Mouse (Mus musculus) heart, adult 9 months (tissue): Measurements from ENCODE around the gene Ttc28.

ENCODE experiments used
- DNase-seq, 2 experiments: peaks; one replicate each; pipeline ENCODE4 v3.0.0; 2022; ENCODE audit warnings: low spot score in 2 of 2

Gene Ttc28

GRCm38 (mm10) chr5:110879042-110879441 lies 561 bp upstream of the Ttc28 start:
- no peak for DNase-seq

DNA sequence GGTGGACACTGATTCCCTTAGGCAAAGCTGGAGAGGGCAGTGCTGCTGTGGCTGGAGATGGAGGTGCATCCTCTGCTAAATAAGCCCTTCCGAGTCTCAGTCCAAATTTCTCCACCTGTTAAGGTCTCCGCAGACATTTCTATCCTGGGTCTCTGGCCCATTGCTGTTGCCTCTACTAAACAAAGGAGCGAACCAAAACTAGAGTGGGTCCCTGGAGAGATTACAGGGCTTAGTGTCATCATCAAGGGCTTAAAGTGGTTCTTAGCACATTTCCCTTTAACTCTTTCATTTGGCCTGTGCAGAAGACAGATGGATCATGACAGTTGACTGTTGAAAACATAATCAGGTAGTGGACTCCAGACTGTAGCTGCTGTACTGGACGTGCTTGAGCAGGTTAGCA lies 9.0 kb downstream of the Ttc28 start:
- no peak for DNase-seq

GRCm38 (mm10) chr5:110889945-110890344 lies 10.3 kb downstream of the Ttc28 start:
- no peak for DNase-seq

DNA sequence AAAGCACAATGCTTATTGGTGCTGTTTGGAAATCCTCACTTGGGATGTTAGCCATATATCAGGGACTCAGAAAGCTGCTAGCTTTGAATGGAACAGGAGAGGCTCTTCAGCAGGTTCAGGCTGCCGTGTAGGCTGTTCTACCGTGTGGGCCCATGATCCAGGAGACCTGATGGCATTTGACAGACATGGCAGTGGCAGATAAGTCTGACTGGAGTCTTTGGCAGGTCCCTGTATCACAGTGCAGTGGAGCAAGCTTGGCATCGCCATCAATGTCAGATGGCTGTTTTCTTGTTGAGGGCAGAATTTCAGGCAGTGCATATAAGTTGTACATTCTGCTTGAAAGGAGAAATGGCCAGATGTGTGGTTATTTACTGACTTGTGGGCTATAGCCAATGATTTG lies 11.0 kb downstream of the Ttc28 start:
- DNase-seq, result no peak

DNA sequence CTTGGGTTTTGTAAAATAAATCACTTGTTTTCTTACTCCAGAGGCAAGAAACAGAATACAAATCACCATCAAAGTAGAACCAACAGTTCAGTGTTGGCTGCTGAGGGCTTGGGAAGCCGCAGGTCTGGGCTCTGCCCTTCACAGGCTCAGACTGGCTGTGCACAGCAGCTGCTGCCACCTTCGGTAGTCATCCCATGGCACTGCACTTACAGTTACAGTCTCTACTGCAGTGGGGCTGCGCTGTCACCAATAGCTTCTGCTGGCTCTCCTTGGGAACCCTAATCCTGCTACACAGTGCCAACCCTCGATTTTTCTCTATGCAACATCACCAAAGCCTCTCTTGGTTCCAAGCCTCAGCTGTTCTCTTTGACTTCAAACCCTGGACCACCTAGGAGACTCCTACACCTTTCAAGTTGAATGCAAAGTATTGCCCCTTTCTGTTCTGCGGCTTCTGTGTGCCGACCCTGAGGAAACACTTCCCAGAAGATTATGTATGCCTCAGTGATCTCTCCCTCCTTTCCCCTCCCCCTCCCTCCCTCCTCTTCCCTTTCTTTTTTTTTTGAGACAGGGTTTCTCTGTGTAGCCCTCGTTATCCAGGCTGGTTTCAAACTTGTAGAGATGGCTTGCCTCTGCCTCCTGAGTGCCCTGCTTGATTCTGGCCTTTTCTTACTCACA lies 17.6 kb downstream of the Ttc28 start:
- DNase-seq, result no peak

GRCm38 (mm10) chr5:110898169-110898568 lies 18.6 kb downstream of the Ttc28 start:
- no peak for DNase-seq

- DNase-seq, result no peak
Measured at GRCm38 (mm10) chr5:110898785-110899184, 19.2 kb downstream of the Ttc28 start.

- no peak for DNase-seq
Measured at GRCm38 (mm10) chr5:110900331-110900730, 20.7 kb downstream of the Ttc28 start.

DNA sequence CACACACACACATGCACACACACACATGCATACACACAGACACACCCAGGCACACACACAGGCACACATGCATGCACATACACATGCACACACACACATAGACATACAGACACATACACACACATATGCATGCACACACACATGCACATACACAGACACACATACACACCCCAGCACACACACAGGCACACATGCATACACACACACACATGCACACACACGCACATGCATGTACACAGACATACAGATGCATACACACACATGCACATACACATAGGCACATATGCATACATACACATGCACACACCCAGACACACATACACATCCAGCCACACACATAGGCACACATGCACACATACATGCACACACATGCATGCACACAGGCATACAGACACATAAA lies 27.1 kb downstream of the Ttc28 start:
- no peak for DNase-seq

- no peak for DNase-seq
Measured at GRCm38 (mm10) chr5:110908879-110909278, 29.3 kb downstream of the Ttc28 start.

DNA sequence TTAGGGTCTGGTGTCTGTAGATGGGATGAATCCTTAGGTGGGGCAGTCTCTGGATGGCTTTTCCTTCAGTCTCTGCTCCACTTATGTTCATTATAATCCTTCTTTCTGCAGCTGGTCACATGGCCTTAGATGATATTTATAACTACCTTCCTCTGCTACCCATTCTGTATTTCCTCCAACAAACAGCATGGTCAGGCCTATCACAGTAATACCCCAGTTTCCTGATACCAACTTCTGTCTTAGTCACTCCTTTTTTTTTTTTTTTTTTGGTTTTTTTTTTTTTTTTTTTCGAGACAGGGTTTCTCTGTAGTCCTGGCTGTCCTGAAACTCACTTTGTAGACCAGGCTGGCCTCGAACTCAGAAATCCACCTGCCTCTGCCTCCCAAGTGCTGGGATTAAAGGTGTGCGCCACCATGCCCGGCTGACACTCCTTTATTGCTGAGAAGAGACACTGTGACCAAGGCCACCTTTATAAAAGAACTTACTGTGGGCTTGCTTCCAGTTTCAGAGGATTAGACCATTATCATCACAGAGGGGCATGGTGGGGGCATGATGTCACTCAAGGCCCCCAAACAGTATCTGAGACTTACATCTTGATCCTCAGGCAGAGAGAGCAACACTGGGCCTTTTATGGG lies 30.5 kb downstream of the Ttc28 start:
- no peak for DNase-seq

GRCm38 (mm10) chr5:110914859-110915258 lies 35.3 kb downstream of the Ttc28 start:
- peak; percentile 12 to 16 for DNase-seq

DNA sequence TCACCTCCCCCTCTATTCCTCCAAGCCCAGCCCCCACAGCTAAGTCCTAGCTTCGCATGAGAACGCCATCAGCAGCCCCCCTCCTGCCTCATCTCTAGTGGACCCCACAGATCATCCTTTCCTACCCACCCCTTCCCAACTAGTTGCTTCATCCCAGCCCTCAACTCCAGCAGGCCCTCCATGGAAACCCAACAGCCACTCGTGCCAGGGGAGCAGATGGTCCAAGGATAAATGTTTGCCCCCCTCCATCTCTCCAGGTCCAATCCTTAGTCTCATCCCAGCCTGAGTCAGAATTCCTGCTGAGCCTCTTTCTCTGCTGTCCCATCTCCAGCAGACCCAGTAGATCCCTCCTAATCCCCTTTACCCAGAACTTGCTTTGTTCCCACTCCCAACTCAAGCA lies 36.6 kb downstream of the Ttc28 start:
- DNase-seq, result no peak

DNA sequence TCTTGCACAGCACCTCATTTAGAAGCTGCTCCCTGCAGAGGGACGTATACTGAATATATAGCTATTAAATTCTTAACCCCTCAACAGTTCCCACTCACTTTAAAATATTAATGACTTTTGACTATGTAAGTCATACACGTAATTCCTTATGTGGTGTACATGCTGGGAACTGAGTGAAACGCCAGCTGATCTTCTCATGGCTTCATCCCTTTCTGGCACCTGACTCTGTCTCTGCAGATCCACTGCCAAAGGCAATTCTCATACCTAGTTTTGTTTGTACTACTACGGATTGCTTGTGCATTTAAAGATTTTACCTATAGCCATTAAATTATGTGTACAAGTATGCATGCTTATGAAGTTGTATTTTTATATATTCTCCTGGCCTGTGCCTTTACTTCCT lies 39.9 kb downstream of the Ttc28 start:
- DNase-seq, result no peak

GRCm38 (mm10) chr5:110923336-110923735 lies 43.7 kb downstream of the Ttc28 start:
- DNase-seq, result peak; percentile 37 to 52

DNA sequence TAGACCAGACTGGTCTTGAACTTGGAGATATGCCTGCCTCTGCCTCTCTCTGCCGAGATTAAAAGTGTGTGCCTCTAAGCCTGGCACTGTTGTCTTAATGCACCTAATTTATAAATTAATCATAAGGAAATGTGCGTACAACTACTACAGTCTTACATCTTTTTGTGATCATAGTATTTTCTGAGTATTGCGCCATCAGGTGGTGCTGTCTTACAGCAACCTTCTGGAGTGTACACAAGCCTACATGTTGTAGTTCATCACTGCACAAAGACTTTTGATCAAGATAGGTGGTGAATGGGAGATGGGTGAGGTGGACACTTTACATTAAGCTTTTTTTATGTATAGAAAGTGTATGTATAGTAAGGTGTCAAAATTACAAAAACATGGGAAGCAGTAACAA lies 45.0 kb downstream of the Ttc28 start:
- DNase-seq, result no peak

GRCm38 (mm10) chr5:110925804-110926203 lies 46.2 kb downstream of the Ttc28 start:
- no peak for DNase-seq

DNA sequence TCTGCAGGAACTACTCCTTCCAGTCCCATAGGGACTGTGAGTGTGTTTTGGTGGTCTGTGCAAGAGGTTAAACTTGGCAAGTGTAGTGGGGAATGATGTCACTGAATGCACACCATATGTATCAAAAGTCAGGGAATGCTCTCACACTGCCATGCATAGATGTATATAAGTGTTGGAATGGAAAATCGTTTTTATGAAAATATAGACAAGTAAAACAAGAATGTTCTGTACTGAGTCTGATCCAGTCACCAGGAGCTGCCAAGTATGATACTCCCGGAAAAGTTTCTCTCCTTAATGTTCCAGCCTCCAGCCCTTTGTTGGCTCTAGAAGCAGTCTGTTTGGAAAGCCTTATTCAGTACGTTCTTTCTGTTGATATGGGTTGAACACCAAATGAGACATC lies 48.7 kb downstream of the Ttc28 start:
- peak; percentile 19 to 38 for DNase-seq

DNA sequence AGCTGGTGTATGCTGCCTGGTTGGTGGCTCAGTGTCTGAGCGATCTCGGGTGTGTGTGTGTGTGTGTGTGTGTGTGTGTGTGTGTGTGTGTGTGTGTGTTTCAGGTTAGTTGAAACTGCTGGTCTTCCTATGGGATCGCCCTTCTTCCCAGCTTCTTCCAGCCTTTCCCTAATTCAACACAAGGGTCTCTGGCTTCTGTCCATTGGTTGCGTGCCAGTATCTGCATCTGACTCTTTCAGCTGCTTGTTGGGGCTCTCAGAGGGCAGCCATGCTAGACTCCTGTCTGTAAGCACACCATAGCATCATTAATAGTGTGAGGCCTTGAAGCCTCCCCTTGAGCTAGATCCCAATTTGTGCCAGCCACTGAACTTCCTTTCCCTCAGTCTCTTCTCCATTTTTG lies 49.7 kb downstream of the Ttc28 start:
- DNase-seq, result no peak

DNA sequence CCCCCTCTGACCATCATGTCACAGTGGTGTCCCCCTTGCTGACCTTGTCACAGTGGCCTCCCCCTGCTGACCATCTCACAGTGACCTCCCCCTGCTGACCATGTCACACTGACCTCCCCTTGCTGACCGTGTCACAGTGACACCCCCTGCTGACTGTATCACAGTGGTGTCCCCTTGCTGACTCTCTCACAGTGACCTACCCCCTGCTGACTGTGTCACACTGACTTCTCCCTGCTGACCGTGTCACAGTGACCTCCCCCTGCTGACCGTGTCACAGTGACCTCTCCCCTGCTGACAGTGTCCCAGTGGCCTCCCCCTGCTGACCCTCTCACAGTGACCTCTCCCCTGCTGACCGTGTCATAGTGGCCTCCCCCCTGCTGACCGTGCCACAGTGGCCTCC lies 57.0 kb downstream of the Ttc28 start:
- no peak for DNase-seq

- DNase-seq, result no peak
Measured at GRCm38 (mm10) chr5:110944326-110944725, 64.7 kb downstream of the Ttc28 start.

DNA sequence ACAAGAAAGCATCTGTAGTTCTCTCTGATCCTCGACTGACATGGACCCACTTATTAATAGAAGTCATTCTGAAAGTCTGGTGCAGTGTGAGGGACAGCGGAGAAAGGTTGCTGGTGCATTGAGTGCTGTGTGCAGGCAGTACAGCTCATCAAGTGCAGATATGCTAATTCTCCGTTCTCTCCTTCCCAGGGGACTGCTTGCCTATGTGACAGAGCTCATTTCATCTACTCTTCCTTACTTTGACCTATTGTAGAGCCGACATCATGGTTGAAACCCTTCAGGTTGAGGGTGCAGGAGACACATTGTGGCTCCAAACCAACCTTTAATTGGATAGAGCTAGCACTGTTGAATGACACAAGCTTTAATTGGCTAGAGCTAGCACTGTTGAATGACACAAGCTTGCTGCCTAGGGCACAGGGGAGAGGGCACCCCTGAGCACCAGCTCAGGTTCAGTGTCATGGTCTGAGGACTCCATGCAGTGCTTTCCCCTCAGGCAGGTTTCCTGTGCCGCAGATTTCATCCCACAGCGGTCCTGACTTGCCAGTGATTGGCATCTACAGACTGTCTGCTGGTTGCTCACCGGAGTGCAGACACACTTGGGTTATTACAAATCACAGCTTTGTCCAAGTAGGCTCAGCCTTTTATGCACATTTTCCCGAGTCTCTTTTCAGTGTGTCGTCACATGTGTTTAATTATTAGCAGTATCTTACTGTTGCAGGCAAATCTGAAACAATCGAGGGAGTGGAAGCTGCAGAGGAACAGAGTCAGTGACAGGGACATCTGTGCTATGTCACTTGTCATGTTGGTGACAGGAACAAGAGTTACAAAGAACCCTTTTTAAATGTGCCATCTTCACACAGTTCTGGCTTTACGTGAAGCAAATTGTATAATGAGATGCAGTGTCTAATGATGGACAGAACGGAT lies 69.1 kb downstream of the Ttc28 start:
- no peak for DNase-seq

DNA sequence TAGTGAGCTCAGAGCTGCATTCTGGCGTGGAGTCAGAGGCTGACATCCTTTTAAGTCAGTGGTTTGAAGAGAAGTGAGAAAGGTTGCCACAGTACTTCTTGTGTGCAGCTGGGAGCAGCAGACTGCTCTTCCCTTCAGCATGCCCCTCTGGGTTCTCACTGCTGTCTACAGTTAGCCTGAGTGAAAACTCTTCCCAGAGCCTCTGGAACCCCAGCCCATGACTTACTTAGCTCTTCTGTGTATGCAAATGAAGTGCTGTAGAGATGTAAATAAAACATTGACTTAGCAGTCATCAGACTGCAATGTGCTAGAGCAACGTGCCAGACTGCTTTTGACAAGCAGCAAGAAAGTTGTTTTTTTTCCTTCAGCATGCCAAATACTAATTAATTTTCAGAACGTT lies 70.2 kb downstream of the Ttc28 start:
- no peak for DNase-seq
